Mouse (Mus musculus) spleen, adult 2 months (tissue): ENCODE measurements at regions not wholly inside any gene's neighbourhood (a gene's known extent, or its start where the extent isn't known, plus 50 kb on each side); places are given as distances from the start of the nearest gene placed in this dataset.

Experiments used
- DNase-seq, 2 experiments: peaks; one replicate each; pipeline versions ENCODE4 v3.0.0 to v3.0.0-alpha.2; 2012 to 2021; ENCODE audit warnings: low spot score in 2 of 2, low read depth in 1 of 2
- H3K27ac ChIP-seq: fragments of 200-500 bp; 2 replicates; pipeline ENCODE4 v1.5.1; 2012; ENCODE audit warnings: low read length, inconsistent platforms; ENCODE audit not compliant: insufficient read depth
- H3K27me3 ChIP-seq: fragments of 200-500 bp; 2 replicates; pipeline ENCODE4 v1.6.1; 2012; ENCODE audit warnings: mild to moderate bottlenecking, moderate library complexity, low read length, inconsistent platforms; ENCODE audit not compliant: control insufficient read depth, insufficient read depth
- H3K36me3 ChIP-seq: fragments of 200-500 bp; 2 replicates; pipeline ENCODE4 v1.6.1; 2012; ENCODE audit warnings: mild to moderate bottlenecking, low read length, inconsistent platforms; ENCODE audit not compliant: control insufficient read depth, insufficient read depth
- H3K4me1 ChIP-seq: fragments of 200-500 bp; 2 replicates; pipeline ENCODE4 v1.6.1; 2011; ENCODE audit warnings: inconsistent platforms; ENCODE audit not compliant: control insufficient read depth, insufficient read depth, insufficient read length
- H3K4me3 ChIP-seq: fragments of 200-500 bp; 2 replicates; pipeline ENCODE4 v1.5.1; 2011; ENCODE audit warnings: mild to moderate bottlenecking, inconsistent platforms; ENCODE audit not compliant: insufficient read depth, insufficient read length; ENCODE audit errors: extremely low read depth
- CTCF ChIP-seq: fragments of 200-500 bp; IDR thresholded peaks from 2 replicates; pipeline ENCODE4 v1.5.1; 2011; ENCODE audit warnings: mild to moderate bottlenecking, inconsistent platforms; ENCODE audit not compliant: insufficient read depth, insufficient read length, insufficient replicate concordance; ENCODE audit errors: extremely low read depth
- POLR2A ChIP-seq: fragments of 200-500 bp; IDR thresholded peaks from 2 replicates; pipeline ENCODE4 v1.6.1; 2011; ENCODE audit warnings: low read depth, low read length, inconsistent platforms
- WGBS: fragments of 180-500 bp; shearing (Covaris S2); methylation state at CpG from one replicate; pipeline ENCODE4 v1.1.7; 2018; 5-methylcytosine and 5-hydroxymethylcytosine counted together

DNA sequence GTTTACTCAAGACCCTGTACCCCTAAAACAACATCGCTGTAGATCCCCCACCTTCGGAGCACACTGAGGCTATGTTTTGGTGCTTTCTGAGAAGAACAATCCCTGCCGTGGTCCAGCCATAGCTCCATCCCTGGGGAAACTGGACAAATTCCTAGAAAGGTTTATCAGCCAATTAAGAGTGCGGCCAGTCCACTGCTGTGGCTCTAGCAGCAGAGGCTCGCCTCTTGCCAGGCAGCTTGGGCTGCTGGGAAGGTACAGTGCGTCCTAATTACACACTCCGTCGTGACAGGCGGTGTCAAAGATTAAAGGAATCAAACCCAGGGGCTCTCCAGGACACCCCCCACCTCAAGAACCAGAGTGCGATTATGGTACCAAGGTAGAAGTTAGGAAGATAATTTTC, 116.4 kb upstream of the Sdk2 start:
- no peak for DNase-seq
- no peaks in the 10 kb centered on the region for H3K27me3 ChIP-seq
- 88% methylated on average over 10 of the region's 10 CpGs for WGBS
- H3K4me3 ChIP-seq = no peak overlapping the region
- TF ChIP-seq CTCF (no peak), POLR2A (no peak)
- H3K36me3 ChIP-seq = no peaks in the 10 kb centered on the region
- H3K27ac ChIP-seq = no peak overlapping the region
- H3K4me1 ChIP-seq = peaks cover 21% of the 10 kb centered on the region; the same call in 1 of the 2 replicates

DNA sequence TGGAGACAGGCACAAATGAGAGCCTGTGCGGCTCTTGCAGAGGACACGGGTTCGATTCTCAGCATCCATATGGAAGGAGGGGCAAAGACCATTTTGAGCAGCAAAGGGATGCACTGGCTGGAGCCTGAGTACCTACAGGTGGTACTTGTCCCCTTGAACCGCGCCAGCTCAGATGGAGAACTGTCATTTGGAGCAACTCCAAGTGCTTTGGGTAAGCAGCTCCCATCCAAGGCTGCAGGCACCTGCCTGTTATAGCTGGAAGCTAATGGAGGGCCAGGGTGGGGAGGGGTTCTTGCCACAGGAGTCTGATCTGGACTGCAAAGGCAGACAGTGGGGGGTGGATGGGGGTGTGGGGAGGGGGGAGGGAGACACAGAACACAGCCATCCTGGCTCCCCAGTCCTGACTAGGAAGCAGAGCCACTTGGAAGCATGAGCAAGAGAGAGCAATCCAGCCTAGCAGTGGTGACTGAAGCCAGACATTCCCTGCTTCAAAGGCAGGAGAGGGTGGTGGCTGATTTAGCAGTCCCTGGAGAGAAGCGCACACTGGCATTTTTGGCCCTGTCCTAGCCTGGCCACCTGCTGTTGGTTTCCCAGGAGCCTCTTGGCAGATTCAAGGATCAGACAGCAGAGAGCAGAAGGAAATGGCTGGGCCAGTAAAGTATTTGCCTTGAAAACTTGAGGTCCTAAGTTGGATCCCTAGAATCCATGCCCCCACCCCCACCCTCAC, 112.1 kb upstream of the Sdk2 start:
- no peak for DNase-seq
- no peaks in the 10 kb centered on the region for H3K4me1 ChIP-seq
- no peak overlapping the region for H3K4me3 ChIP-seq
- no peak overlapping the region for H3K27ac ChIP-seq
- no peaks in the 10 kb centered on the region for H3K36me3 ChIP-seq
- no peaks in the 10 kb centered on the region for H3K27me3 ChIP-seq
- WGBS = 80% methylated on average over 6 of the region's 6 CpGs
- TF ChIP-seq CTCF (no peak), POLR2A (no peak)

DNA sequence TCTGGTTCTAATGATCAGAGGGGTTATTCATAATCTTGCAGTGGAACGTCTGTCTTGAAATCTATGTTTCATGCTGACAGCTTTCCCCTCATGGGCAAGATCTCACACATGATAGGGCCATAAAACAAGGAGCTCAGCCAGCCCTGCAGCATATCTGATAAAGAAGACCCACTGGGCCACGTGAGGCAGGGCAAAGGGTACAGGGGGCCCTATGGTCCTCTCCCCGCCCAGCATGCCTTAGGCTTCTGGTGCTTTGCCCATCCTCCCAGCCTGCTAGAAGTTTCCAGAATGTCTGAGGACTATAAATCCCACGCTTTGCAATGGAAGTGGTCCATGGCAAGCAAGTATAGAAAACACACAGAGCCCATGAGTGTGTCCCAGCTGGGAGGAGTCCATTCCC, 110.9 kb upstream of the Sdk2 start:
- Histone ChIP-seq H3K36me3 (no peaks in the 10 kb centered on the region), H3K27ac (no peak overlapping the region), H3K4me3 (no peak overlapping the region), H3K27me3 (no peaks in the 10 kb centered on the region), H3K4me1 (no peaks in the 10 kb centered on the region)
- TF ChIP-seq CTCF (no peak), POLR2A (no peak)
- 79% methylated on average over 4 of the region's 4 CpGs for WGBS
- DNase-seq = no peak

DNA sequence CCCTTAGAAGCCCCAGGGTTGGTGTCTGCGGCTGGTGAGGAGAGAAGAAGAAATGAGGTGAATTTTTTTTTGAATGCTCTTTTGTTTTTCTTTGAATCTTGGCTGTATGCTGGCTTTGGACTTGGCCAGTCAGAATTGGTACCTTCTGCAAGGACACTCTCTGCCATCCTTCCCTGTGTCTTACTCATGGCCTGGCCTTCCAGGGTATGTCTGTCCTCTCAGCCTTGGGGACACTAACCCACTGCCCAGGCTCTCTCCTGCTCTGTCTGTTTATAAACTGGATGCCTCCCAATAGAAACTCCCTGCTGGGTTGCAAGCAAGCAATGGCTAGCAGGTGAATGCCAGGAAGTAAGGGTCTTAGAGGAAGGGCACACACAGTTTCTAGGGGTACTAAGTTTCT, 110.4 kb upstream of the Sdk2 start:
- no peak overlapping the region for H3K27ac ChIP-seq
- no peaks in the 10 kb centered on the region for H3K36me3 ChIP-seq
- DNase-seq = no peak
- no peaks in the 10 kb centered on the region for H3K4me1 ChIP-seq
- no peak overlapping the region for H3K4me3 ChIP-seq
- H3K27me3 ChIP-seq = no peaks in the 10 kb centered on the region
- 85% methylated on average over 1 of the region's 1 CpGs for WGBS
- TF ChIP-seq CTCF = no peak
- no peak for TF ChIP-seq POLR2A

DNA sequence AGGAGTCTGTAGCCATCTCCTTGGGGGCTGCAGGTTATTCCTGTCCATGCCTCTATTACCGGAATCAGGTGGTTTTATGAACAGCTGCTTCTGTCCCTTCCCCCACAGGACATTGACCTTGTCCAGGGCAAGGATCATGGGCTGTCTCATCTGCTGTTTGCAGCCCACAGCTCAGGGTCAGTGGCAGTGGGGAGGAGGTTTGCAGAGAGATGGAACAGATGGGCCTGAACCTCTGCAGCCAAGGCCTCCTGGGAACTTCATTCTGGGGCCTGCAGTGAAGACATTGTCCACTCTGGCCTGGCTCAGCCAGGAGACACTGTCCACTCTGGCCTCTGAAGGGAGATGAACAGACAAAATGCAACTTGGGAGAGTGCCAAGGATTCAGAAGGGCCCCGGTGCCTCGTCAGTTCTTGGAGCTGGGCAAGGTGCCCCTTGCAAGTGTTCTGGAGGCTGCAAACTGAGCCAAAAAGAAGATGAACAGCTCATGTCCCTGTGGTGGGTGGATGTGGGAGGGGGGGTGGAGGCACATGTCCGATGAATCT, 109.9 kb upstream of the Sdk2 start:
- no peak overlapping the region for H3K27ac ChIP-seq
- TF ChIP-seq POLR2A (no peak), CTCF (no peak)
- no peak for DNase-seq
- no peaks in the 10 kb centered on the region for H3K36me3 ChIP-seq
- H3K4me1 ChIP-seq = no peaks in the 10 kb centered on the region
- whole genome bisulfite sequencing = 77% methylated on average over 4 of the region's 4 CpGs
- H3K4me3 ChIP-seq = no peak overlapping the region
- no peaks in the 10 kb centered on the region for H3K27me3 ChIP-seq

DNA sequence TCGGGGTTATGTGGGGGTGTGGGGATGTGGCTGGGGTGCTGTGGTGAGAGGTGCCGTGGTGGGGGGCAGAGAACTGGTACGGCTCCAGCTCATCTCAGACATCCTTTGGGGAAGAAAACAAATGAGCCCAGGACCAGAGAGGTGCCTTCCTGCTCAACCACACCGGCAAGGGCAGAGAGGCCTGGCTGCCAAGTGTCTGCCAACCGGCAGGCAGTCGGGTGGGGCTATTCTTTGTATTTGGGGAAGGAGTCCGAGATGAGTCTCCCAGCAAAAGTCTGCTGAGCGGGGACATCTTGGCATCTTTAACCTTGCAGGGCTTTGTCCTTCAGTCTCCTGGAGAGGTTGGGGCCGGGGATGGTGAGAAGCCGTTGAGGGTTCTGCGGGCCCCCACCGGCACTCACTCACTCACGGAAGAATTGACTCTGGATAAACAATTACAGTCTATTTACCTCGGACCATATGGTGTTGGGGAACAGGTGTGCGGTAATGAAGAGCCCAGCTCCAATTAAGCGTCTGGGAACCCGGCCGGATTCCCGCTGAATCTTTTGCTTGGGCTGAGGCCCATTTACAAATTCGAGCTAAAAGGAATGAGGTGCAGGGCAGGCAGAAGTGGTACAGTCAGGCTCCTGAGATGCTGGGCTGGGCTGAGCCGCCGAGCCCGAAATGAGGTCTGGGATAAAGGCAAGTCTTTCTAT, 108.7 kb upstream of the Sdk2 start:
- no peaks in the 10 kb centered on the region for H3K36me3 ChIP-seq
- H3K4me1 ChIP-seq = no peaks in the 10 kb centered on the region
- H3K27me3 ChIP-seq = no peaks in the 10 kb centered on the region
- no peak overlapping the region for H3K27ac ChIP-seq
- DNase-seq = no peak
- no peak for TF ChIP-seq CTCF
- TF ChIP-seq POLR2A = no peak
- 64% methylated on average over 23 of the region's 23 CpGs for WGBS
- no peak overlapping the region for H3K4me3 ChIP-seq

DNA sequence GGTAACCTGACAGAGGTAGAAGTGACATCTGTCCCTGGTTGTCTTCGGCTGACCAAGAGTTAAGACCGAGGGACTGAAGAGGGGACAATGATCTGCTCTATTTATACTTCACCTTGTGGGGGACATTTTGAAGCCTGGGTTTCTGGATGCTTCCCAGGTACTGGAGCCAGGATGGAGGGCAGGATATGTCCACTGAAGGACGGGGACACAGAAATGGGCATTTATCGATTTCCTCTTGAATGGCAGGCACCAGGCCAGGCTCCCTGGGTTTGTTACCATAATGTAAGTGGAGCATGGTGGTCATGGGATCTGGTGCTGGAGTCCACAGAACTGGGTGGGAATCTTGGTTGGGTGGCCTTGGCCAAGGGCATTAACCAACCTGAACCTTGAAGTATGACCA, 108.0 kb upstream of the Sdk2 start:
- WGBS = 96% methylated on average over 4 of the region's 4 CpGs
- no peak for DNase-seq
- H3K4me3 ChIP-seq = no peak overlapping the region
- H3K27me3 ChIP-seq = no peaks in the 10 kb centered on the region
- no peaks in the 10 kb centered on the region for H3K36me3 ChIP-seq
- no peaks in the 10 kb centered on the region for H3K4me1 ChIP-seq
- no peak for TF ChIP-seq POLR2A
- TF ChIP-seq CTCF = no peak
- H3K27ac ChIP-seq = no peak overlapping the region
